ENCODE assay signal across 8 mouse cellular contexts in genomic region chr5:124350350-124350749, GRCm38 (mm10). TPM values are rescaled to one million over a fixed set of nuclear protein-coding genes. Genes with fewer than 3 reads are reported as not detected.
DNase-seq lines count a peak whose midpoint lies in the region; ATAC-seq and TF ChIP-seq lines count a peak whose summit lies in the region.

No protein-coding gene starts in this region.

- H3K9me3 ChIP-seq in liver, embryonic 12.5 days (replicated peaks) = no peaks in the 10 kb centered on the region
- H3K9me3 ChIP-seq in liver, embryonic 11.5 days (ENCODE audit: control insufficient read depth, low read length) = no peaks in the 10 kb centered on the region
- H3K9me3 ChIP-seq in embryonic facial prominence, embryonic 15.5 days (replicated peaks) = no peaks in the 10 kb centered on the region
- H3K9me3 ChIP-seq in intestine, embryonic 15.5 days = no peaks in the 10 kb centered on the region
- no peaks in the 10 kb centered on the region for H3K9me3 ChIP-seq in neural tube, embryonic 15.5 days (replicated peaks)

- intact Hi-C loops in left cerebral cortex, postnatal 4 days (cut with DNase I) = no loop called here
- intact Hi-C loops in heart, adult 2 months (cut with DNase I) = no loop called here

- no peaks in the 10 kb centered on the region for H3K27me3 ChIP-seq in liver, embryonic 12.5 days (replicated peaks)
- no peaks in the 10 kb centered on the region for H3K27me3 ChIP-seq in liver, embryonic 11.5 days (replicated peaks; ENCODE audit: control insufficient read depth, insufficient read depth, low read length)
- H3K27me3 ChIP-seq in embryonic facial prominence, embryonic 15.5 days = no peaks in the 10 kb centered on the region
- H3K27me3 ChIP-seq in intestine, embryonic 15.5 days (replicated peaks) = no peaks in the 10 kb centered on the region
- no peaks in the 10 kb centered on the region for H3K27me3 ChIP-seq in neural tube, embryonic 15.5 days (replicated peaks)
- H3K27me3 ChIP-seq in heart, adult 2 months (ENCODE audit: control insufficient read depth, insufficient read depth, low read length) = no peaks in the 10 kb centered on the region

- 88% methylated on average over 2 of the region's 2 CpGs for WGBS in liver, embryonic 12.5 days (ENCODE audit: insufficient replicate concordance)
- WGBS in liver, embryonic 11.5 days = 88% methylated on average over 2 of the region's 2 CpGs
- WGBS in embryonic facial prominence, embryonic 15.5 days = 69% methylated on average over 2 of the region's 2 CpGs
- 79% methylated on average over 2 of the region's 2 CpGs for WGBS in intestine, embryonic 15.5 days
- 62% methylated on average over 2 of the region's 2 CpGs for WGBS in neural tube, embryonic 15.5 days
- 76% methylated on average over 2 of the region's 2 CpGs for WGBS in heart, adult 2 months

- no peak for TF ChIP-seq POLR2A in heart, adult 2 months (IDR thresholded peaks at IDR 0.05; ENCODE audit: insufficient read depth, low read depth, low read length)

- 0 out of 2 replicates have a peak overlapping the region, but pooled peaks have one; percentile 96 for H3K4me2 ChIP-seq in liver, embryonic 12.5 days
- no peak overlapping the region for H3K4me2 ChIP-seq in liver, embryonic 11.5 days
- peak overlapping the region; percentile 89; the same call in 1 of the 2 replicates for H3K4me2 ChIP-seq in embryonic facial prominence, embryonic 15.5 days (replicated peaks)
- 0 out of 2 replicates have a peak overlapping the region, but pooled peaks have one; percentile 91 for H3K4me2 ChIP-seq in intestine, embryonic 15.5 days (replicated peaks)
- H3K4me2 ChIP-seq in neural tube, embryonic 15.5 days = peak overlapping the region; percentile 84

- no peak overlapping the region for H3K9ac ChIP-seq in liver, embryonic 12.5 days
- no peak overlapping the region; the same call in 1 of the 2 replicates for H3K9ac ChIP-seq in liver, embryonic 11.5 days (ENCODE audit: low read depth, low read length)
- no peak overlapping the region for H3K9ac ChIP-seq in embryonic facial prominence, embryonic 15.5 days
- H3K9ac ChIP-seq in intestine, embryonic 15.5 days = no peak overlapping the region
- H3K9ac ChIP-seq in neural tube, embryonic 15.5 days (replicated peaks) = peak overlapping the region; percentile 36; the same call in 1 of the 2 replicates
- no peak overlapping the region for H3K9ac ChIP-seq in heart, adult 2 months (ENCODE audit: low read depth, low read length)

- DNase-seq in liver, embryonic 11.5 days (ENCODE audit: low spot score) = no peak
- DNase-seq in left cerebral cortex, postnatal 4 days = no peak
- no peak for DNase-seq in heart, adult 2 months
- DNase-seq in urinary bladder, adult 2 months (ENCODE audit: low spot score) = no peak

- no peak overlapping the region for H3K27ac ChIP-seq in liver, embryonic 12.5 days
- H3K27ac ChIP-seq in liver, embryonic 11.5 days (ENCODE audit: low read depth, low read length) = no peak overlapping the region
- peak overlapping the region; percentile 98; the same call in 1 of the 2 replicates for H3K27ac ChIP-seq in embryonic facial prominence, embryonic 15.5 days (replicated peaks)
- 0 out of 2 replicates have a peak overlapping the region, but pooled peaks have one; percentile 96 for H3K27ac ChIP-seq in intestine, embryonic 15.5 days
- peak overlapping the region; percentile 95 for H3K27ac ChIP-seq in neural tube, embryonic 15.5 days (replicated peaks)
- no peak overlapping the region for H3K27ac ChIP-seq in heart, adult 2 months

- TF ChIP-seq EP300 in heart, adult 2 months (IDR thresholded peaks at IDR 0.05; ENCODE audit: insufficient read depth, low read depth, low read length) = no peak

- no peak overlapping the region for H3K4me3 ChIP-seq in liver, embryonic 12.5 days
- H3K4me3 ChIP-seq in liver, embryonic 11.5 days (ENCODE audit: low read depth, low read length) = no peak overlapping the region
- no peak overlapping the region for H3K4me3 ChIP-seq in embryonic facial prominence, embryonic 15.5 days (replicated peaks)
- H3K4me3 ChIP-seq in intestine, embryonic 15.5 days (replicated peaks) = no peak overlapping the region
- peak overlapping the region; percentile 83 for H3K4me3 ChIP-seq in neural tube, embryonic 15.5 days (replicated peaks)
- no peak overlapping the region for H3K4me3 ChIP-seq in heart, adult 2 months

- H3K79me2 ChIP-seq in heart, adult 2 months (replicated peaks; ENCODE audit: control insufficient read depth, insufficient read depth, low read length) = no peaks in the 10 kb centered on the region; the same call in 1 of the 2 replicates

- ATAC-seq in liver, embryonic 12.5 days = no peak
- no peak for ATAC-seq in liver, embryonic 11.5 days (replicated peaks; ENCODE audit: low FRiP score)
- no peak for ATAC-seq in embryonic facial prominence, embryonic 15.5 days (ENCODE audit: insufficient number of reproducible peaks, low FRiP score, low TSS enrichment, low read depth)
- ATAC-seq in intestine, embryonic 15.5 days = no peak
- ATAC-seq in neural tube, embryonic 15.5 days (ENCODE audit: low FRiP score) = no peak

- H3K4me1 ChIP-seq in liver, embryonic 12.5 days = peaks cover 45% of the 10 kb centered on the region
- H3K4me1 ChIP-seq in liver, embryonic 11.5 days (replicated peaks; ENCODE audit: control insufficient read depth, insufficient read depth, low read length) = peaks cover 17% of the 10 kb centered on the region
- H3K4me1 ChIP-seq in embryonic facial prominence, embryonic 15.5 days = peaks cover 27% of the 10 kb centered on the region
- H3K4me1 ChIP-seq in intestine, embryonic 15.5 days (replicated peaks) = peaks cover 18% of the 10 kb centered on the region
- peaks cover 50% of the 10 kb centered on the region for H3K4me1 ChIP-seq in neural tube, embryonic 15.5 days
- peaks cover 12% of the 10 kb centered on the region for H3K4me1 ChIP-seq in heart, adult 2 months (ENCODE audit: control insufficient read depth, insufficient read depth, low read length)

- TF ChIP-seq CTCF in heart, adult 2 months (IDR thresholded peaks at IDR 0.05) = no peak

- peaks cover 52% of the 10 kb centered on the region for H3K36me3 ChIP-seq in liver, embryonic 12.5 days
- H3K36me3 ChIP-seq in liver, embryonic 11.5 days (ENCODE audit: control insufficient read depth, insufficient read depth, low read length) = peaks cover 26% of the 10 kb centered on the region
- H3K36me3 ChIP-seq in embryonic facial prominence, embryonic 15.5 days = peaks cover 28% of the 10 kb centered on the region
- H3K36me3 ChIP-seq in intestine, embryonic 15.5 days = peaks cover 21% of the 10 kb centered on the region
- peaks cover 27% of the 10 kb centered on the region for H3K36me3 ChIP-seq in neural tube, embryonic 15.5 days
- no peaks in the 10 kb centered on the region for H3K36me3 ChIP-seq in heart, adult 2 months (ENCODE audit: control insufficient read depth, insufficient read depth, low read length)

RNA-seq across cellular contexts. Expression of gene Cdk2ap1, which starts 12.5 kb away (rescaled TPM):
- 91.0 and 104 TPM in 2 replicates for polyA plus RNA-seq in liver, embryonic 12.5 days (2016; fragmentation: Nextera tagmentation; extraction: Ambion mirVana)
- polyA plus RNA-seq in liver, embryonic 11.5 days (2014; fragmentation: Nextera tagmentation; extraction: Ambion mirVana) = 97.9 and 124 TPM in 2 replicates
- 48.7 and 66.6 TPM in 2 replicates for polyA plus RNA-seq in embryonic facial prominence, embryonic 15.5 days (2015; fragmentation: Nextera tagmentation; extraction: Ambion mirVana)
- polyA plus RNA-seq in intestine, embryonic 15.5 days (2015; fragmentation: Nextera tagmentation; extraction: Ambion mirVana) = 69.0 and 118 TPM in 2 replicates
- 49.7 and 89.0 TPM in 2 replicates for polyA plus RNA-seq in neural tube, embryonic 15.5 days (2015; fragmentation: Nextera tagmentation; extraction: Ambion mirVana)
- 100 to 1,000 TPM; 112 to 119 TPM for total RNA-seq in left cerebral cortex, postnatal 4 days (2021)
- total RNA-seq in heart, adult 2 months (2021) = 100 to 1,000 TPM; 143 to 167 TPM
- 117 and 173 TPM in 2 replicates for polyA plus RNA-seq in heart, adult 2 months (2012; rRNA removed)
- 106 and 119 TPM in 2 replicates for polyA plus RNA-seq in urinary bladder, adult 2 months (2012; rRNA removed)

RNA-seq across cellular contexts. Expression of gene 2810006K23Rik, which starts 22.5 kb away (rescaled TPM):
- polyA plus RNA-seq in liver, embryonic 12.5 days (2016; fragmentation: Nextera tagmentation; extraction: Ambion mirVana) = 10.2 and 10.5 TPM in 2 replicates
- 14.6 and 15.5 TPM in 2 replicates for polyA plus RNA-seq in liver, embryonic 11.5 days (2014; fragmentation: Nextera tagmentation; extraction: Ambion mirVana)
- polyA plus RNA-seq in embryonic facial prominence, embryonic 15.5 days (2015; fragmentation: Nextera tagmentation; extraction: Ambion mirVana) = 16.9 and 17.8 TPM in 2 replicates
- 13.4 and 15.5 TPM in 2 replicates for polyA plus RNA-seq in intestine, embryonic 15.5 days (2015; fragmentation: Nextera tagmentation; extraction: Ambion mirVana)
- 13.4 and 14.4 TPM in 2 replicates for polyA plus RNA-seq in neural tube, embryonic 15.5 days (2015; fragmentation: Nextera tagmentation; extraction: Ambion mirVana)
- total RNA-seq in left cerebral cortex, postnatal 4 days (2021) = 10 to 100 TPM in 1 of 2 experiments, 1 to 10 TPM in 1; 8.6 to 11.1 TPM
- total RNA-seq in heart, adult 2 months (2021) = 10 to 100 TPM; 11.4 to 12.0 TPM
- polyA plus RNA-seq in heart, adult 2 months (2012; rRNA removed) = 6.9 and 11.7 TPM in 2 replicates
- polyA plus RNA-seq in urinary bladder, adult 2 months (2012; rRNA removed) = 9.1 and 9.6 TPM in 2 replicates

RNA-seq across cellular contexts. Expression of gene Mphosph9, which starts 22.6 kb away (rescaled TPM):
- polyA plus RNA-seq in liver, embryonic 12.5 days (2016; fragmentation: Nextera tagmentation; extraction: Ambion mirVana) = 8.5 and 8.7 TPM in 2 replicates
- 12.6 and 13.1 TPM in 2 replicates for polyA plus RNA-seq in liver, embryonic 11.5 days (2014; fragmentation: Nextera tagmentation; extraction: Ambion mirVana)
- 6.8 and 9.6 TPM in 2 replicates for polyA plus RNA-seq in embryonic facial prominence, embryonic 15.5 days (2015; fragmentation: Nextera tagmentation; extraction: Ambion mirVana)
- polyA plus RNA-seq in intestine, embryonic 15.5 days (2015; fragmentation: Nextera tagmentation; extraction: Ambion mirVana) = 8.0 and 10.3 TPM in 2 replicates
- 10.7 and 12.6 TPM in 2 replicates for polyA plus RNA-seq in neural tube, embryonic 15.5 days (2015; fragmentation: Nextera tagmentation; extraction: Ambion mirVana)
- total RNA-seq in left cerebral cortex, postnatal 4 days (2021) = 10 to 100 TPM; 17.9 to 26.7 TPM
- total RNA-seq in heart, adult 2 months (2021) = 1 to 10 TPM; 4.4 to 5.4 TPM
- polyA plus RNA-seq in heart, adult 2 months (2012; rRNA removed) = 2.8 and 4.4 TPM in 2 replicates
- polyA plus RNA-seq in urinary bladder, adult 2 months (2012; rRNA removed) = 7.2 and 7.7 TPM in 2 replicates

Comparison
In these comparisons a context has a peak if more than half of its experiments do, and no peak if none do; other contexts are left out.
1. H3K27ac ChIP-seq: peak in embryonic facial prominence, embryonic 15.5 days (single experiment), intestine, embryonic 15.5 days (single experiment) and neural tube, embryonic 15.5 days (single experiment); none in liver, embryonic 12.5 days (single experiment), liver, embryonic 11.5 days (single experiment) and heart, adult 2 months (single experiment).